Mouse (Mus musculus): ENCODE results near the gene Cldn11.
"Not testable (repeated sequence)": the region's sequence is repeated elsewhere in the genome, so short reads cannot be mapped to it uniquely, and the experiment has no call there.

The Cldn11 gene

DNA sequence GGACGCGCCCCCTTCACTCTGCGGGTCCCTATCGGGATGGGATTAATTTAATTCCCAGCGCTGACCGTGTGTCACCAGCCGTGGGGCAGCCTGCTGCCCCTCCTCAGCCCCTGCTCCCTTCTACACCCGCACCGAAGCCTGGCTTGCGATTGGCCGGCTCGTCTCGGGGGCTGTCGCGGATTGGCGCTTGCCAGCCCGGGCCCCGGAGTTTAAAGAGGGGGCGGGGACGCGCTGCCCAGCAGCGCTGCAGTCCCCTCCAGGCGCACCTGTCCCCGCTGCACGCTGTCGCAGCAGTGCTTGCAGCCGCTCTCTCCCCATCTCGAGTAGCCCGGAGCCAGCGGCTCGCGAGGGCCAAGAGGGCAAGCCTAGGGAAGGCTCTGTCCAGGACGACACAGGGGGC is at the start of gene Cldn11:
Gene Cldn11, plus strand, starts transcription at position 215 of the 400 bp plus-strand sequence.
- peak; percentile 76 for DNase-seq (ENCODE audit: low spot score)

DNA sequence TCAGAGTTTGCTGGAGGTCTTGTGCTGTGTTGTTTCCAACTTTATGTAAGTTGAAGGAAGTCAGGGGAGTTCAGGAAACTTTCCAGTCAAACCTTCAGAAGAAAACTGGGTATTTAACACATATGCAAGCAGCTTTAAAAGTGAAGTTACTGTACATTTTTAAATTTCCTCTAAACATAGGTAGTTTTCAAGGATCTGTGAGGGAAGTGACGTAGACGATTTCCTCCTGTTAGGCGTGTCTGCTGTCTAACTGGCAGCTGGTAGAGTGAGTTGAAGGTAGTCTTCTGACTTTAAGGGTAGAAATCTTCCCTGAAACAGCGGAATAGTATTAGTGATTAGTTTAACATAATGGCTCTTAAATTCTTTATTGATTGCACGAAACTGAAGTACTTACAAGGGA is 49.7 kb upstream of the Cldn11 start:
- no peak for DNase-seq (ENCODE audit: low spot score)

DNA sequence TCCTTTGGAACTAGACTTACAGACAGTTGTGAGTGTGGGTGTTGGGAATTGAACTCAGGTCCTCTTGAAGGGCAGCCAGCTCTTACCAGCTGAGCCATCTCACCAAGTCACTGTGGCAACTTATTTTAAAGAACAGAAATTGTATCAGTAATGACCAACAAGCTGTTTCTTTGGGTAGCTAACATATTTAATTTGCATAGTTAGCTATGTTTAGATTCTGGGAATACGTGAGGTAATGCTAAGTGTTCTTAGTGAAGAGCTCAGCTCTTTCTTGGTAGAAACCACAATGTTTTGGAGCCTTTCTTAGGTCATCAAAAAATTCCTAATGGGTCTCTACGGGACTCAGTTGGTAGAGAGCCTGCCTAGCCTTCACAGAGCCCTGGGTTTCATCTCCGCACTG is 48.9 kb upstream of the Cldn11 start:
- DNase-seq (ENCODE audit: low spot score): no peak

DNA sequence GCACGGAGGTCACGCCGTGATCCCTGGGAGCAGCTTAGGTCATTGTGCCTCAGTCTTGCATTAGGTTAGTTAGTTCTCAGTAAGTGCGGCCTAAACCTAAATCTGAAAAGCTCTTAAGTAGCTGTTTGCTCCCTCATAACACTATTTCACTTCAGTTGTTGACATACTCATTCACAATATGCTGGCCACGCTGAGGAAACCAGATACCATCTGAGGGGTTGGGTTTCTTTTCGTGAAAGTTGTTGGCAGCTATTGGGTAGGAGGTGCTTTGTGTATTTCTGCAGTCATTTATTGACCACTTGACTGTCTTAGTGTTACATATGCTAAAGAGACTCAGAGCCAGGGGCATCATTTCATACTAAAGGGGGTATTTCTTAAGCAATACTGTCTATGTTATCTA is 44.8 kb upstream of the Cldn11 start:
- no peak for DNase-seq (ENCODE audit: low spot score)

DNA sequence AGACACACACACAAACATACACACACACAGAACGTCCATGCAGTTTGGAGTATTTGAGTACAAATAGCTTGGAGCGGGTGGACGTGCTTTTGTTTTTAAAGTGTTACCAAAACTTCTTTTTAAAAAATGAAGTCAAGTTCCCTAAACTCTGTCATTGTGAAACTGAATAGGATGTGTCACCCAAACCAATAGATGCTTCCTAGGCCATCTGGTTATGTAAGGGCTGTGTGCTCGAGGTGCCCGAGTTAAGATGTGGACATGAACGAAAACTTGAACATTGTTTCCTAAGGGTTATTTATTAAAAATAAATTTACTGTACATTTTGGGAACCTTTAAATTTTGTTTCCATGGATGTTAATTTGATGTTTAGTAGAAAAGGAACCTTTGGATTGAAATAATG is 43.1 kb upstream of the Cldn11 start:
- no peak for DNase-seq (ENCODE audit: low spot score)

DNA sequence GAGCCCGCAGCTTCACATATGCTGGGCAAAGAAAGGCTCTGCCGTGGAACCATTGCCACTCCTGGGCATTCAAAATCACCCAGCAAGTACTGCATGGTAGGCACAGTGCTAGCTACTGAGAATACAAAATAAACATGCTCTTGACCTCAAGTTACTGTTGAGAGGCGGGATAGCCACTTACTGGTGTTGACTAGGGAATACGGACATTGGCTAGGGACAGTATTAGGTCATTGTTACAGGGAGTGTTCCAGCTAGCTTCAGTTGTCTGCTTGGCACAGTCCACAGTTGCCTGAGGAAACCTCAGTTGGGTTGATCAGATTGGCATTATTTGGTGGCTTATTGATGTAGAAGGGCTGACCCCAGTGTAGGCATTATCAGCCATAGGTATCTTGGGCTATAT is 42.0 kb upstream of the Cldn11 start:
- no peak for DNase-seq (ENCODE audit: low spot score)

DNA sequence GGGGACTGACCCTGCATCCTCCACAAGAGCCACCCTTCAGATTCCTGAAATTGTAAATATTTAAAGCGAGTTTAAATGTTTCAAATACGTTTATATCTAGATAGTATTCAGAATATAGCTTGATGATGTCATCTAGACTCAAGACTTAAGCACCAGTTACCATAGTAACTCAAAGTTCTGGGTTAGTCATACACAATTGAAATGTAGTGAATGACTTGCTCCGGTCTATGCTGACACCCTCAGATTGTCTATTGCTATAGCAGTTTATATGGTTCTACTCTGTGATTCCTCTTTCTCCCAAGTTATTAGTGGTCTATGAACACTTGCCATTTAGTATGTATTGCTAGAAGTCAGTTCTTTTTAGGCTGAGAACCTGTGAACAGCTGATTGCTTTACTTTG is 40.6 kb upstream of the Cldn11 start:
- DNase-seq (ENCODE audit: low spot score): no peak

DNA sequence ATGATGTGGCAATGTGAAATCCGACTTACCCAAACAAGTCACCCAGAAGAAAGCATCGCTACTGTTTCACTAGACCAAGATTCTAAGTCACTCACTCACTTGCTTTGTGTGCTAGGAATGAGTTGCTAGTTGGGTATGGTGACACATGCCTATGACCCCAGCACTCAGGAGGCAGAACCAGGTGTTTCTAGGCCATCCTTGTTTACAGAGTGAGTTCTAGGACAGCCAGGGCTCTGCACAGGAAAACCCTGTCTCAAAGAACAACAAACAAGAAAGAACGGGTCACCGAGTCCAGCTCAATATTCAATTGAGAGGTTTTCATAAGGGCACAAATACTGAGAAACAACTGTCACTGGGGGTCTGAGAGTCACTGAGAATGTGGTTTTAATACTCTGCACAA is 26.6 kb upstream of the Cldn11 start:
- DNase-seq (ENCODE audit: low spot score): no peak

DNA sequence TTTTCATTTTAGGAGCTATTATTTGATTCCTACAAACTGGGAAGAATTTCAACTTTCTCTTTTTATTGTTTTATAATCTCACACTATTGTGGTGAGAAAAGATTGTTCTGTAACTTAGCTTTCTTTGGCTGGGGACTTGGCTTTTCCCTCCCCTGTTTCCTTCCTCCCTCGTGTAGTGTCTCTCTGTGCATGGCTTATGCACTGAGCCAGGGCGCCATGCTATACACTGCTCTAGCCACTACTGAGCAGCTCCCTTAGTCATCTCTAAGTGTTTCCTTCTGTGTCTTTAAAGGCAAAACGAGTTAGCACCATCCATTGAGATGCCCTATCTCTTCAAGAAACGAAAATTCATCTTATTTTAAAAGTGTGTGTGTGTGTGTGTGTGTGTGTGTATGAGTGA is 23.4 kb upstream of the Cldn11 start:
- no peak for DNase-seq (ENCODE audit: low spot score)

DNA sequence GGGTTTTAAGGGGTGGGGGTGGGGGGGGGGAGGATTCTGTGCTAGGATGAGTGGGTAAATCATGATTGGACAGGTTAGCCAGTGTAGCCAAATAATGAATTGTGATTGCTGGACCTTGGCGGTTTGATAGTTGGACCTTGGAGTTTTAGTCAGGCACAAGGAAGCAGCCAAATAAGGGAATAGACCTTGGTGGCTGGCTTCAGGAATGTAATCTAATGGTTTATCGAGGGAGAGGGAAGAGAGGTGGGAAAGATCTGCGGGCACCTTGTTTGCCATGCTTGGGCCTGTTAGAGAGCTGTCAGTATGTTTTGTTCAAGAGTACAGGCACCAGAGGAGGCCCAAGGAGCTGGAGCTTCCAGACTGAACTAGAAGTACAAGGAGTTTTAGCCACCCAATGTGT is 22.9 kb upstream of the Cldn11 start:
- DNase-seq (ENCODE audit: low spot score): no peak

DNA sequence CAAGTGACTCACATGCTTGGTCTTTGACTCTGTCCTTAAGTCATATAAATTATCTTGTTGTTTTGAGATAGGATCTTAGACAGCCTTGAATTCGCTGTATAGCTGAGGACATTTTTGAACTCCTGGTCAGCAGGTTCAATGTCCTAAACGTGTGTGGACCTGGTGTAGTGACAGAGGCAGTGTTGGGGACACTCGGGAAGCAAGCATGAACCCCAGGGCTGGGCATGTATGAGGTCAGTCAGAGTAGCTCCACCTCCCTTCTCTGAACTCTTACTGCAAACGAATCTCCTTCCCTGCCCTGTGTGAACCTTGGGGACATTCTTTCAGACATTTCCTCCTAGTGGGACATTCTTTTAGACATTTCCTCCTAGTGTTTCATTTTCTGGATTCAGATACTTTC is 20.0 kb upstream of the Cldn11 start:
- DNase-seq (ENCODE audit: low spot score): no peak

DNA sequence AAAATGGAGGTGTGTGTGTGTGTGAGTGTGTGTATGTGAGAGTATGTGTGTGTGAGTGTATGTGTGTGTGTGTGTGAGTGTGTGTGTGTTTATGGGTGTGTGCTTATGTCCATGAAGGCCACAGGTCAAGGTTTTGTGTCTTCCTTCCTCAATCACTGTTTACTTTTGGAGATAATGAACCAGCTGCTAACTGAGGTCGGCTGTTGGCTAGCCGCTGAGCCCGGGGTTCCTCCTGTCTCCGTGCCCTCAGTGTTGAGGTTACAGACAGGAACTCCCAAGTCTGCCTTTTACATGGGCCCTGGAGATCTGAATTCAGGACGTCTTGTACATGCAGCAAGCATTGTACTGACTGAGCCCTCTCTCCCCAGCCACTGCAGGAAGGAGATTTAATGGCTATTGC is 16.1 kb upstream of the Cldn11 start:
- no peak for DNase-seq (ENCODE audit: low spot score)

DNA sequence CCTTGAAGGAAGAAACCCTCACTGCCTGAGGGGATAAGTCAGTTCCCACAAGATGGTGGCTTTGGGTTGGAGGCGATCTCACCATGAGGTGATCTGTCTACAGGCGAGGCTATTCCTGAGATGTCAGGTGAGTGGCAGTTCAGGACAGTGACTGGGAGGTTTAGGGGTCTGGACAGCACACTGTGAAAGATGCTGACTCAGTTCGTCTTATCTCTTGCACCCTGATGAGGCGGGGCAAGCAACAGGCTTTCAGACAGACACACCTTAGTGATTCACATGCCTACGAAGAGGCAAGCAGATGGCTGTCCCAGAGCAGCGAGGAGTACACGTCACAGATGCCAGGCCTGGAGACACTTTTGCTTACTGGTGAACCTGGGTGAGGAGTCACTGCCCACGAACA is 15.5 kb upstream of the Cldn11 start:
- DNase-seq (ENCODE audit: low spot score): no peak

DNA sequence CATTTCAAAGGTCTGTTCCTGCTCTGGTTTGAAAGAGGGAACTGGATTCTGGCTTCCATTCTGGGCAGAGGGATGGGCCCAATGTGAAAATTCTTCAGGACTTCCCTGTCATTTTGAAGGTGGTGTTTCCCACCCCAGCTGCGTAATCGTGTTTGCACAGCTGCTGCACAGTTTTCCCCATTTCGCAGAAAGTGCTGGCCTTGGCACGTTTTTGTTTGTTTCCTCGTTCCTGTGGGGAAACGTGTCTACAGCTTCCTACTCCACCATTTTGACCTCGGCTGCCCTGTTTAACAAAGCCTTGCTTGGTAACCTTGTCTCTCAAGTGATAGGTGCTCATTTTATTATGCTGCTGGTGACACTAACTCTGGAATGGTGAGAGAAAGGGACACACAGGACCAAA is 15.0 kb upstream of the Cldn11 start:
- DNase-seq (ENCODE audit: low spot score): no peak

DNA sequence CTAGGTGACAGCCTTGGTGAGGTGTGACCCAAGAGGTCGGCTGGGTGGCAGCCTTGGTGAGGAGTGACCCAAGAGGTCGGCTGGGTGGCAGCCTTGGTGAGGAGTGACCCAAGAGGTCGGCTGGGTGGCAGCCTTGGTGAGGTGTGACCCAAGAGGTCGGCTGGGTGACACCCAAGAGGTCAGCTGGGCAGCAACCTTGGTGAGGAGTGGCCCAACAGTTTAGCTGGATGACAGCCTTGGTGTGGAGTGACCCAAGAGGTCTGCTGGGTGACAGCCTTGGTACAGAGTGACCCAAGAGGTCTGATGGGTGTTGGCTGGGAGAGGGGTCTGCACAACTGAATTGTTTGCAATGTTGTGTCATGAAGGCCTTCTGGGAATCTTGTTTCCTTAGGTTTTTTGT is 13.1 kb upstream of the Cldn11 start:
- not testable (repeated sequence) for DNase-seq (ENCODE audit: low spot score)

DNA sequence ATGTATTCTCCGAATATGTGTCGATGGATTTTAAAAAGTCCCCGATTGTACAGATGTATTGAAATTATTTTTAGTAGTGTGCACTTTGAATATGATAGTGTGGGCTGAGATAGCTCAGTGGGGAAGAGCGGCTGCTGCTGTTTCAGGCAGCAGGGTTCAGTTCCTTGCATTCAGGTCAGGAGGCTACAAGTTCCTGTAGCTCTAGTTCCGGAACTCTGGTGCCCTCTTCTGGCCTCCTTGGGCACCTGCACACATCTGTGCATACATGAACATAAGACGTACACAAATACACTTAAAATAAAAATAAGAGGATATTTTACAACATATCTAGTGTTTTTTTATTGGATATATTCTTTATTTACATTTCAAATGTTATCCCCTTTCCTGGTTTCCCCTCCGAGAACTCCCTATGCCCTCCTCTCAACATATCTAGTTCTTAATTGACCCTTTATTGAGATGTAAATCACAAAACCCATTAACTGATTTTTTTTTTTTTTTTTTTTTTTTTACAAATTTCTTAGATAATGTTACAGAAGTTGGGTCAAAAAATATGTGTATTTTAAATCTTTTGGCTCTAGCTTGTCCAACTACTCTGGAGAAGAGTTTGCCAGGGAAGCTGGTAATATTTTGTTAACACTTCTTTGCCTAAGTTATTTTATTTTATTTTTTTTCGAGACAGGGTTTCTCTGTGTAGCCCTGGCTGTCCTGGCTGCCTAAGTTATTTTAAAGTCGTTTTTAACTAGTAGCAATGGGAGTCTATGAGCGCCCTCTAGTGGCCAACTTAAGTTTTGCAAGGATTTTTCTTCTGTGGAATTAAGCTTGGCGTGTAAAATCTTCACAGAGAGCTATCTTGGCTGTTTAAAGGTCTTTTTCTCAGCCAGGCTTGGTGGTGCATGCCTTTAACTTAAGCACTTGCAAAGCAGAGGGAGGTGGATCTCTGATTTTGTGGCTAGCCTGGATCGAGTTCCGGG is 11.0 kb upstream of the Cldn11 start:
- DNase-seq (ENCODE audit: low spot score): peak; percentile 60

DNA sequence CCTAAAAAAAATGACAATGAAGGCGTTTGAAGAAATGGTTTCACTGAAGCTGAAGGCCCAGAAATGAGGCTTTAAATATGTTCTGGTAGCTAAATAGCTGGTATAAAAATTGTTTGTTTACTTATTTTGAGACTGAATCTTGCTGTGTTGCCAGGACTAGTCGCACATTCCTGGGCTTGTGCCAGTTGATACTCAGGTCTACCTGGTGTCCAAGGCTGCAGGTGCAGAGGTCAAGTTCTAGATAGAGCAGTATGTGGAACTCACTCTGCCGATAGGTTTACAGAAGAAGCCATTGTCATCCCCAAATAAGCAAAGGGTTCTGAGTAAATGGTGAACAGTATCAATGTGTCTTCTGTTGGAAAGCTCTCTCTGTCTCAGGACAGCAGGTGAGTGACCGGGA is 8.1 kb upstream of the Cldn11 start:
- no peak for DNase-seq (ENCODE audit: low spot score)

DNA sequence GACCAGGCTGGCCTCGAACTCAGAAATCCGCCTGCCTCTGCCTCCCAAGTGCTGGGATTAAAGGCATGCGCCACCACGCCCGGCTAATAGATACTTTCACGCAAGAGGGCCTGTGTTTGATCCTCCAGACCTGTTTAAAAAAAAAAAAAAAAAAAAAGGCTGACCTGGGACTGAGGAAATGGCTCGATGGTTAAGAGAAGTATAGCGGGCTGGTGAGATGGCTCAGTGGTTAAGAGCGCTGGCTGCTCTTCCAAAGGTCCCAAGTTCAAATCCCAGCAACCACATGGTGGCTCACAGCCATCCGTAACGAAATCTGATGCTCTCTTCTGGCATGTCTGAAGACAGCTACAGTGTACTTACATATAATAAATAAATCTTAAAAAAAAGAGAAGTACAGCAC is 4.5 kb upstream of the Cldn11 start:
- DNase-seq (ENCODE audit: low spot score): not testable (repeated sequence)

DNA sequence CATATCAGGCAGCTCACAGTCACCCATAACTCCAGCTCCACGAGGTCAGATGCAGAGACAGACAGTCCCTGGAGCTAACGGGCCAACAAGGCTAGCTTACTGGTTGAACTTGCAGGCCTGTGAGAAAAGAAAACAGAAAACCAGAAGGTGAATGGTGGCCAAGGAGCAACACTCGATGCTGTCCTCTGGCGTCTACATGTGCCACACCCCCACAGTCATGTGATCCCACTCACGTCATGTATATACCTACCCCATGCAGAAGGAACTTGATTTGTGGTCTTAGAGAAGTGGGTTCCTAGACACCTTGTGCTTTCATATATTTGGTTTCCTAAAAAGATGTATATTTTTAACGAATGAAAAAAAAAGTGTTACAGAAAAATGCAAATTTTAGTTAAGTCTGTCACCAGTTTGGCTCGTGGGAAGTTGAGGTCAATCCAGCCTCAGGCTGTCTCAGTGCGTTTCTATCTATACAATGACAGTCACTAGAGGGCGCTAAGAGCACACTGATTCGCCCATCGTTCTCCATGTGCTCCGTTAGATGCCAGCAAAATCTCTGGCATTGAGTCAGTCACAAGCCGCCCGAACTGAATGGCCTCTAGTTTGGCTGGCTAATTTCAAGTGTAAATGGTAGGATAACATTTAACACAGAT is 4.0 kb upstream of the Cldn11 start:
- DNase-seq (ENCODE audit: low spot score): peak; percentile 75

DNA sequence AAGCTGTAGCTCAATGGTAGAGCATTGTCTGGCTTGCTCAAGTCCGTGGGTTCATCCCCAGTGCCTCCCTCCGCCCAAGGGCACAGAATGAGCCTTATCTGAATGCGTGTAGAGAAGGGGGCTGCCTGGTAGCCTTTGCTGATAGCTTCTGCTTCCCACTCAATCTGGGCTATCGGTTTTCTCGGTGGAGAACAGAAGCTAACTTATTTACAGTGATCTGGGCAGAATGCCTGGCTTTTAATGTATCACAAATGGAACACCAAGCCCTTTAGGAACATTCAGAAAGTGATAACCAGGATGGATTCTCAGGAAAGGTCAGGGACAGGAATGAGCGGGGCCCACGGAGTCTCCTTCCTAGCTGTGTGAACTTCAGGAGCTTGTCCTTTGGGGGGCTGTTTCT is 1.1 kb upstream of the Cldn11 start:
- DNase-seq (ENCODE audit: low spot score): peak; percentile 83

DNA sequence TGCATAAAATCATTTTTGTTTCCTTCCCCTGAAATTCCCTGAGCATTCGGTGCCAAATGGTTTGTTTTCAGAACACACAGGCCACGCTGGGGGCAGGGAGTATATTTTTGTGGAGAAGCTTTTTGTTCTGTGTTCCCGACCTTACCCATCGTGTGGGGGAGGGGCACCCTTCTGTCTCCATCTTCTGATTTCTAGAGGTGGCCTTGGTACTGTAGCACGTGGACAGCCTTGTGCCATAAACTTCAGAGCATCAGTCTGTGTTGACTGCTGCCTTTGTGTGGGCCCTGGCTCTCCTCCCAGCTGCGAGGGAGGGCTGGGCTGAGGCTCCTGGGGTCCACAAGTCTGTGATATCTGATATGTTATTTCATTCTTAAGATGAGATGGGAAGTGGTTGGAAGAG is 2.4 kb downstream of the Cldn11 start:
- DNase-seq (ENCODE audit: low spot score): peak; percentile 84

DNA sequence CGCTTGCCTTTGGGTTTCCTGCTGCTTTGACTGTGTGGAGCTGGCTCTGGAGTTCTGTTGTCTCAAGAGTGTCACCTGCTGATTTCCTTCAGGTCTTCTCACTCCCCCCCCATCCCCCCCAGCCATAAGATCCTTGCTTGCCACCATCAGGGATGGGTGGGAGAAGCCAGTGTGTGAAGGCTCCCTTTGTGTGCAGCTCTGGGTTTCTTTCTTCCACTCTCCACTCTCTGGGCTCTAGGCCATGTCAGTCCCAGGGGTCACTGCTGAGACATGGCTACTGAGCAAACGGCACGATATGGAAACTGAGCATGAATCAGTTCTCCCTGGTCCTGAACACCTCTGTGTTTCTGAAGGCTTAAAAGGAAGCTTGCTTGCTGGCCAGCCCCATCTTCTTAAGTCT is 6.4 kb downstream of the Cldn11 start:
- DNase-seq (ENCODE audit: low spot score): no peak

DNA sequence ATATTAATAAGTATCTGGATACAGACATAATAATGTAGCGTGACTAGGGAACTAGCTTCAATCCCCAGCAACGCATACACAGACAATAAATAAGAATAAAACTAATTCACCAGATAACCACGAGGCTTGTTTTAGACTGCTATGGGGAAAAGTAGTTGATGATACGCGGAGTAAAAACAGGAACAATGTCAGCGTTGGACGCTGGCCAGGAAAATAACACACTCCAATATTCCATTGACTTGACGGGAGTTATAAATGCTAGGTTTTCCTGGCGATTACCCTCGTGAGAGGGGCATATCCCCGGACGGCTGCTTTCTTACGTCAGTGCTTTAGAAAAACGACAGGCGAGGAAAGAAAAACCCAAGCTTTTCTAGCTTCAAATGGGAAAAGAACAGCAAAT is 8.1 kb downstream of the Cldn11 start:
- no peak for DNase-seq (ENCODE audit: low spot score)

DNA sequence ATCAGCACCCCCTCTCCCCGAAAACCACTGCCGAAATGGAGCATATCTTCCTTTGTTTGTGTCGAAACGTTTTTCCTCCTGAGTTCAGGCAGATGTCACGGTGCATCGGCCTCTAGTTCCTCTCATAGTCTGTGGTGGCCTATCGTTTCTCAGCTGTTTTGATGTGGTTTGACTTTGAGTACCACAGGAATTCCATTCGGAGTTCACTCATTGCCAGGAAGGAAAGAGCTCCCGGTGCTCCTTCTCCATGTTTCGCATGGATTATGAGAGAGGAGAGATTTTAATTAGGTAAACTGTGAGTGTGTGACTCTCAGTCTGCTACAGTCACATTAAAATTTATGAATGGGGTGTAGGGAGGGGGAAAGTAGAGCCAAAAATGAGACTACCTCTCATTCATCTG is 10.3 kb downstream of the Cldn11 start:
- no peak for DNase-seq (ENCODE audit: low spot score)
